Comparison of ENCODE assay signal across 12 mouse cellular contexts in genomic region chr6:100939042-100939441, GRCm38 (mm10).
DNase-seq lines count a peak whose midpoint lies in the region; ATAC-seq lines count a peak whose summit lies in the region.
"Had no signal": no experiment of that assay in that cellular context is flagged by ENCODE, and none has a peak within 500 bp of the region (broad histone marks: within the 10 kb centered on the region; RNA-seq: fewer than 3 reads in every experiment).

No protein-coding gene starts in this region.

- H3K4me3 ChIP-seq in embryonic facial prominence, embryonic 13.5 days, result no peak overlapping the region
- H3K4me3 ChIP-seq in embryonic facial prominence, embryonic 10.5 days, result no peak overlapping the region
- no peak overlapping the region for H3K4me3 ChIP-seq in kidney, embryonic 16.5 days (ENCODE audit: low read length)
- no peak overlapping the region for H3K4me3 ChIP-seq in forebrain, embryonic 11.5 days (ENCODE audit: low read depth, low read length)
- H3K4me3 ChIP-seq in midbrain, embryonic 15.5 days, result no peak overlapping the region
- H3K4me3 ChIP-seq: forebrain, embryonic 13.5 days; neural tube, embryonic 12.5 days had no signal

- no peak for DNase-seq in embryonic facial prominence, embryonic 10.5 days (ENCODE audit: low spot score)
- DNase-seq in left cerebral cortex, postnatal 4 days, result peak; percentile 58
- DNase-seq in left cerebral cortex, adult 11 months (ENCODE audit: low spot score), result no peak
- DNase-seq in lung, postnatal 4 days, result peak; percentile 25 to 48
- DNase-seq in forebrain, embryonic 11.5 days (ENCODE audit: low spot score), result no peak
- DNase-seq: right cerebral cortex, postnatal 14 days; thymus, adult 2 months had no signal

- H3K4me1 ChIP-seq in embryonic facial prominence, embryonic 13.5 days, result peaks cover 18% of the 10 kb centered on the region
- no peaks in the 10 kb centered on the region for H3K4me1 ChIP-seq in embryonic facial prominence, embryonic 10.5 days
- no peaks in the 10 kb centered on the region for H3K4me1 ChIP-seq in kidney, embryonic 16.5 days (ENCODE audit: insufficient read depth, low read length)
- H3K4me1 ChIP-seq in forebrain, embryonic 11.5 days (replicated peaks; ENCODE audit: control insufficient read depth, insufficient read depth, low read length), result no peaks in the 10 kb centered on the region
- H3K4me1 ChIP-seq in midbrain, embryonic 15.5 days, result 0 out of 2 replicates have a peak, but pooled peaks cover 3% of the 10 kb centered on the region
- H3K4me1 ChIP-seq: forebrain, embryonic 13.5 days; neural tube, embryonic 12.5 days had no signal

- H3K36me3 ChIP-seq in embryonic facial prominence, embryonic 13.5 days, result no peaks in the 10 kb centered on the region
- no peaks in the 10 kb centered on the region for H3K36me3 ChIP-seq in embryonic facial prominence, embryonic 10.5 days (replicated peaks)
- H3K36me3 ChIP-seq in kidney, embryonic 16.5 days (ENCODE audit: insufficient read depth, low read length), result no peaks in the 10 kb centered on the region
- H3K36me3 ChIP-seq in forebrain, embryonic 11.5 days (ENCODE audit: control insufficient read depth, insufficient read depth, low read length), result no peaks in the 10 kb centered on the region
- no peaks in the 10 kb centered on the region for H3K36me3 ChIP-seq in midbrain, embryonic 15.5 days (replicated peaks)
- H3K36me3 ChIP-seq: neural tube, embryonic 12.5 days had no signal

- H3K9me3 ChIP-seq in embryonic facial prominence, embryonic 13.5 days, result no peaks in the 10 kb centered on the region
- no peaks in the 10 kb centered on the region for H3K9me3 ChIP-seq in embryonic facial prominence, embryonic 10.5 days
- no peaks in the 10 kb centered on the region for H3K9me3 ChIP-seq in kidney, embryonic 16.5 days (ENCODE audit: low read length)
- no peaks in the 10 kb centered on the region for H3K9me3 ChIP-seq in forebrain, embryonic 11.5 days (ENCODE audit: control insufficient read depth, low read length)
- H3K9me3 ChIP-seq in midbrain, embryonic 15.5 days, result no peaks in the 10 kb centered on the region
- H3K9me3 ChIP-seq: forebrain, embryonic 13.5 days; neural tube, embryonic 12.5 days had no signal

- intact Hi-C loops in left cerebral cortex, postnatal 4 days (cut with DNase I), result no loop called here

- peak; percentile 62; the same call in 1 of the 2 replicates for ATAC-seq in embryonic facial prominence, embryonic 13.5 days (ENCODE audit: insufficient number of reproducible peaks, insufficient read depth, low FRiP score, low TSS enrichment, low read depth)
- ATAC-seq in kidney, embryonic 16.5 days (ENCODE audit: low FRiP score, low TSS enrichment), result peak; percentile 59
- no peak for ATAC-seq in forebrain, embryonic 11.5 days (replicated peaks; ENCODE audit: low FRiP score)
- no peak for ATAC-seq in midbrain, embryonic 15.5 days (replicated peaks)
- ATAC-seq: forebrain, embryonic 13.5 days had no signal

- no peak overlapping the region for H3K27ac ChIP-seq in embryonic facial prominence, embryonic 13.5 days
- no peak overlapping the region for H3K27ac ChIP-seq in embryonic facial prominence, embryonic 10.5 days (replicated peaks)
- H3K27ac ChIP-seq in kidney, embryonic 16.5 days (ENCODE audit: low read length), result no peak overlapping the region
- no peak overlapping the region for H3K27ac ChIP-seq in forebrain, embryonic 11.5 days (ENCODE audit: low read depth, low read length)
- no peak overlapping the region for H3K27ac ChIP-seq in midbrain, embryonic 15.5 days
- H3K27ac ChIP-seq: forebrain, embryonic 13.5 days; neural tube, embryonic 12.5 days had no signal

- WGBS in embryonic facial prominence, embryonic 13.5 days, result 50% methylated on average over 12 of the region's 12 CpGs
- WGBS in embryonic facial prominence, embryonic 10.5 days, result 78% methylated on average over 12 of the region's 12 CpGs
- WGBS in kidney, embryonic 16.5 days, result 55% methylated on average over 12 of the region's 12 CpGs
- 88% methylated on average over 12 of the region's 12 CpGs for WGBS in forebrain, embryonic 11.5 days
- 74% methylated on average over 12 of the region's 12 CpGs for WGBS in midbrain, embryonic 15.5 days

- H3K27me3 ChIP-seq in embryonic facial prominence, embryonic 13.5 days, result no peaks in the 10 kb centered on the region
- H3K27me3 ChIP-seq in embryonic facial prominence, embryonic 10.5 days (replicated peaks; ENCODE audit: low read depth, poor library complexity, severe bottlenecking), result no peaks in the 10 kb centered on the region; the same call in 1 of the 2 replicates
- H3K27me3 ChIP-seq in kidney, embryonic 16.5 days (ENCODE audit: insufficient read depth, low read length), result no peaks in the 10 kb centered on the region
- no peaks in the 10 kb centered on the region for H3K27me3 ChIP-seq in forebrain, embryonic 11.5 days (ENCODE audit: control insufficient read depth, insufficient read depth, low read length)
- H3K27me3 ChIP-seq in midbrain, embryonic 15.5 days (replicated peaks), result no peaks in the 10 kb centered on the region
- H3K27me3 ChIP-seq: forebrain, embryonic 13.5 days; neural tube, embryonic 12.5 days had no signal

- 0 out of 2 replicates have a peak overlapping the region, but pooled peaks have one; percentile 17 for H3K4me2 ChIP-seq in embryonic facial prominence, embryonic 13.5 days
- H3K4me2 ChIP-seq in kidney, embryonic 16.5 days (replicated peaks; ENCODE audit: low read depth, low read length), result no peak overlapping the region
- H3K4me2 ChIP-seq in forebrain, embryonic 11.5 days (ENCODE audit: low read depth, low read length, severe bottlenecking), result no peak overlapping the region
- no peak overlapping the region for H3K4me2 ChIP-seq in midbrain, embryonic 15.5 days
- H3K4me2 ChIP-seq: forebrain, embryonic 13.5 days; neural tube, embryonic 12.5 days had no signal

- H3K9ac ChIP-seq in embryonic facial prominence, embryonic 13.5 days, result no peak overlapping the region
- H3K9ac ChIP-seq in kidney, embryonic 16.5 days (replicated peaks; ENCODE audit: low read length), result no peak overlapping the region
- no peak overlapping the region for H3K9ac ChIP-seq in forebrain, embryonic 11.5 days (ENCODE audit: low read length)
- no peak overlapping the region for H3K9ac ChIP-seq in midbrain, embryonic 15.5 days
- H3K9ac ChIP-seq: forebrain, embryonic 13.5 days; neural tube, embryonic 12.5 days had no signal

Comparison
In these comparisons a context has a peak if more than half of its experiments do, and no peak if none do; other contexts are left out.
1. DNase-seq: peak in left cerebral cortex, postnatal 4 days (single experiment) and lung, postnatal 4 days (2 of 2); none in embryonic facial prominence, embryonic 10.5 days (single experiment), left cerebral cortex, adult 11 months (single experiment) and forebrain, embryonic 11.5 days (single experiment).
2. ATAC-seq: peak in embryonic facial prominence, embryonic 13.5 days (single experiment) and kidney, embryonic 16.5 days (single experiment); none in forebrain, embryonic 11.5 days (single experiment) and midbrain, embryonic 15.5 days (single experiment).